Mouse (Mus musculus) forebrain, embryonic 15.5 days (tissue): ENCODE results near the gene Creb5. TPM values are rescaled to one million over a fixed set of nuclear protein-coding genes. Genes with fewer than 3 reads are reported as not detected.

Experiments
- ATAC-seq: fragments of 200-750 bp; cut with Nextera tagmentation; replicated peaks from 2 replicates; pipeline ENCODE4 v1.8.0; 2017; ENCODE audit warnings: mild to moderate bottlenecking, moderate TSS enrichment, moderate library complexity
- H3K27ac ChIP-seq: fragments of 300-500 bp; sonication (generic); replicated peaks from 2 replicates; pipeline ENCODE4 v1.5.1; 2015; ENCODE audit warnings: mild to moderate bottlenecking, inconsistent platforms
- H3K27me3 ChIP-seq: fragments of 300-500 bp; sonication (generic); 2 replicates; pipeline ENCODE4 v1.6.1; 2015; ENCODE audit warnings: inconsistent platforms
- H3K36me3 ChIP-seq: fragments of 300-500 bp; sonication (generic); 2 replicates; pipeline ENCODE4 v1.6.1; 2015; ENCODE audit warnings: mild to moderate bottlenecking, inconsistent platforms
- H3K4me1 ChIP-seq: fragments of 300-500 bp; sonication (generic); 2 replicates; pipeline ENCODE4 v1.6.1; 2015; ENCODE audit warnings: inconsistent platforms
- H3K4me2 ChIP-seq: fragments of 300-500 bp; sonication (generic); replicated peaks from 2 replicates; pipeline ENCODE4 v1.6.1; 2015; ENCODE audit warnings: mild to moderate bottlenecking, inconsistent platforms
- H3K4me3 ChIP-seq: fragments of 300-500 bp; sonication (generic); 2 replicates; pipeline ENCODE4 v1.5.1; 2015; ENCODE audit warnings: mild to moderate bottlenecking, inconsistent platforms
- H3K9ac ChIP-seq: fragments of 300-500 bp; sonication (generic); replicated peaks from 2 replicates; pipeline ENCODE4 v1.6.1; 2015; ENCODE audit warnings: mild to moderate bottlenecking, inconsistent platforms
- H3K9me3 ChIP-seq: fragments of 300-500 bp; sonication (generic); 2 replicates; pipeline ENCODE4 v1.6.1; 2016; ENCODE audit warnings: inconsistent platforms
- WGBS: fragments of 180-500 bp; shearing (Covaris S2); methylation state at CpG from one replicate; pipeline ENCODE4 v1.1.7; 2015; ENCODE audit warnings: mixed read lengths; 5-methylcytosine and 5-hydroxymethylcytosine counted together
- polyA plus RNA-seq: library from polyadenylated mRNA; unstranded; fragments of >200 nt; fragmentation: Nextera tagmentation; extraction: Ambion mirVana; gene quantifications from 2 replicates; pipeline ENCODE4 v1.2.1, GENCODE M21; 2015

The Creb5 gene
- polyA plus RNA-seq, 1 experiment from 2014 or later, result 14.5 TPM

- no peak for ATAC-seq
- Histone ChIP-seq H3K36me3 (no peaks in the 10 kb centered on the region), H3K27ac (no peak overlapping the region), H3K4me1 (peaks cover 25% of the 10 kb centered on the region), H3K27me3 (no peaks in the 10 kb centered on the region), H3K9me3 (no peaks in the 10 kb centered on the region), H3K4me3 (no peak overlapping the region), H3K9ac (no peak overlapping the region), H3K4me2 (no peak overlapping the region)
- WGBS, result 93% methylated on average over 8 of the region's 8 CpGs
Observed at GRCm38 (mm10) chr6:53680046-53680445, 393.0 kb downstream of the Creb5 start.

- Histone ChIP-seq H3K27me3 (no peaks in the 10 kb centered on the region), H3K36me3 (no peaks in the 10 kb centered on the region), H3K4me3 (no peak overlapping the region), H3K4me2 (no peak overlapping the region), H3K27ac (no peak overlapping the region), H3K9me3 (no peaks in the 10 kb centered on the region), H3K4me1 (peaks cover 15% of the 10 kb centered on the region), H3K9ac (no peak overlapping the region)
- ATAC-seq, result no peak
- WGBS, result 82% methylated on average over 2 of the region's 2 CpGs
Observed at GRCm38 (mm10) chr6:53684416-53684815, 397.3 kb downstream of the Creb5 start.

- H3K4me2 ChIP-seq, result no peak overlapping the region
- ATAC-seq, result no peak
- H3K27me3 ChIP-seq, result no peaks in the 10 kb centered on the region
- H3K36me3 ChIP-seq, result no peaks in the 10 kb centered on the region
- H3K4me1 ChIP-seq, result peaks cover 17% of the 10 kb centered on the region
- no peaks in the 10 kb centered on the region for H3K9me3 ChIP-seq
- WGBS, result 92% methylated on average over 14 of the region's 14 CpGs
- no peak overlapping the region for H3K9ac ChIP-seq
- H3K27ac ChIP-seq, result no peak overlapping the region
- no peak overlapping the region for H3K4me3 ChIP-seq
Observed at GRCm38 (mm10) chr6:53685323-53685722, 398.3 kb downstream of the Creb5 start.

GRCm38 (mm10) chr6:53688762-53689477, 401.9 kb downstream of the Creb5 start:
- peaks cover 17% of the 10 kb centered on the region for H3K4me1 ChIP-seq
- peak overlapping the region; percentile 44; the same call in 1 of the 2 replicates for H3K27ac ChIP-seq
- 34% methylated on average over 7 of the region's 7 CpGs for WGBS
- peak; percentile 69 for ATAC-seq
- H3K9me3 ChIP-seq, result no peaks in the 10 kb centered on the region
- no peak overlapping the region for H3K4me2 ChIP-seq
- H3K36me3 ChIP-seq, result no peaks in the 10 kb centered on the region
- no peak overlapping the region for H3K4me3 ChIP-seq
- no peak overlapping the region for H3K9ac ChIP-seq
- H3K27me3 ChIP-seq, result no peaks in the 10 kb centered on the region

GRCm38 (mm10) chr6:53691006-53691405, 403.9 kb downstream of the Creb5 start:
- Histone ChIP-seq H3K4me2 (no peak overlapping the region), H3K27ac (no peak overlapping the region), H3K4me1 (peaks cover 29% of the 10 kb centered on the region), H3K9me3 (no peaks in the 10 kb centered on the region), H3K27me3 (no peaks in the 10 kb centered on the region), H3K4me3 (no peak overlapping the region), H3K9ac (no peak overlapping the region), H3K36me3 (no peaks in the 10 kb centered on the region)
- no peak for ATAC-seq
- WGBS, result 91% methylated on average over 1 of the region's 1 CpGs

- ATAC-seq, result no peak
- Histone ChIP-seq H3K9me3 (no peaks in the 10 kb centered on the region), H3K4me3 (no peak overlapping the region), H3K4me2 (no peak overlapping the region), H3K27me3 (no peaks in the 10 kb centered on the region), H3K36me3 (no peaks in the 10 kb centered on the region), H3K9ac (no peak overlapping the region), H3K4me1 (peaks cover 39% of the 10 kb centered on the region), H3K27ac (no peak overlapping the region)
- 57% methylated on average over 9 of the region's 9 CpGs for WGBS
Observed at GRCm38 (mm10) chr6:53695216-53695615, 408.1 kb downstream of the Creb5 start.

- Histone ChIP-seq H3K4me1 (peaks cover 39% of the 10 kb centered on the region), H3K9me3 (no peaks in the 10 kb centered on the region), H3K36me3 (no peaks in the 10 kb centered on the region), H3K4me2 (no peak overlapping the region), H3K4me3 (no peak overlapping the region), H3K27ac (peak overlapping the region; percentile 70), H3K9ac (no peak overlapping the region), H3K27me3 (no peaks in the 10 kb centered on the region)
- ATAC-seq, result peak; percentile 78
- 12% methylated on average over 6 of the region's 6 CpGs for WGBS
Observed at GRCm38 (mm10) chr6:53696471-53696870, 409.4 kb downstream of the Creb5 start.

- Histone ChIP-seq H3K27me3 (no peaks in the 10 kb centered on the region), H3K9ac (no peak overlapping the region), H3K9me3 (no peaks in the 10 kb centered on the region), H3K36me3 (no peaks in the 10 kb centered on the region), H3K4me3 (no peak overlapping the region), H3K4me1 (peaks cover 39% of the 10 kb centered on the region), H3K4me2 (no peak overlapping the region), H3K27ac (peak overlapping the region; percentile 70)
- WGBS, result 43% methylated on average over 6 of the region's 6 CpGs
- ATAC-seq, result 0 out of 2 replicates have a peak, but pooled peaks have one; percentile 45
Observed at GRCm38 (mm10) chr6:53696921-53697320, 409.9 kb downstream of the Creb5 start.

- Histone ChIP-seq H3K4me1 (peaks cover 39% of the 10 kb centered on the region), H3K27ac (no peak overlapping the region), H3K4me2 (peak overlapping the region; percentile 34), H3K36me3 (no peaks in the 10 kb centered on the region), H3K9ac (no peak overlapping the region), H3K27me3 (no peaks in the 10 kb centered on the region), H3K4me3 (peak overlapping the region; percentile 17), H3K9me3 (no peaks in the 10 kb centered on the region)
- 7% methylated on average over 15 of the region's 15 CpGs for WGBS
- peak; percentile 79 for ATAC-seq
Observed at GRCm38 (mm10) chr6:53698128-53698749, 411.2 kb downstream of the Creb5 start.

GRCm38 (mm10) chr6:53704440-53704839, 417.4 kb downstream of the Creb5 start:
- Histone ChIP-seq H3K36me3 (no peaks in the 10 kb centered on the region), H3K9me3 (no peaks in the 10 kb centered on the region), H3K4me1 (peaks cover 6% of the 10 kb centered on the region; the same call in 1 of the 2 replicates), H3K4me2 (no peak overlapping the region), H3K27me3 (no peaks in the 10 kb centered on the region), H3K27ac (no peak overlapping the region), H3K9ac (no peak overlapping the region), H3K4me3 (no peak overlapping the region)
- WGBS, result 64% methylated on average over 2 of the region's 2 CpGs
- ATAC-seq, result no peak

GRCm38 (mm10) chr6:53706604-53707330, 419.7 kb downstream of the Creb5 start:
- Histone ChIP-seq H3K27me3 (no peaks in the 10 kb centered on the region), H3K27ac (no peak overlapping the region), H3K9me3 (no peaks in the 10 kb centered on the region), H3K36me3 (no peaks in the 10 kb centered on the region), H3K4me2 (no peak overlapping the region), H3K9ac (no peak overlapping the region), H3K4me1 (peaks cover 6% of the 10 kb centered on the region; the same call in 1 of the 2 replicates), H3K4me3 (no peak overlapping the region)
- 93% methylated on average over 10 of the region's 10 CpGs for WGBS
- ATAC-seq, result no peak

GRCm38 (mm10) chr6:53707795-53708194, 420.7 kb downstream of the Creb5 start:
- no peak for ATAC-seq
- WGBS, result 85% methylated on average over 5 of the region's 5 CpGs
- Histone ChIP-seq H3K9ac (no peak overlapping the region), H3K4me3 (no peak overlapping the region), H3K27ac (no peak overlapping the region), H3K36me3 (no peaks in the 10 kb centered on the region), H3K4me1 (peaks cover 6% of the 10 kb centered on the region; the same call in 1 of the 2 replicates), H3K9me3 (no peaks in the 10 kb centered on the region), H3K4me2 (no peak overlapping the region), H3K27me3 (no peaks in the 10 kb centered on the region)
